Mouse (Mus musculus): ENCODE measurements at regions not wholly inside any gene's neighbourhood (a gene's known extent, or its start where the extent isn't known, plus 50 kb on each side); places are given as distances from the start of the nearest gene placed in this dataset.

DNA sequence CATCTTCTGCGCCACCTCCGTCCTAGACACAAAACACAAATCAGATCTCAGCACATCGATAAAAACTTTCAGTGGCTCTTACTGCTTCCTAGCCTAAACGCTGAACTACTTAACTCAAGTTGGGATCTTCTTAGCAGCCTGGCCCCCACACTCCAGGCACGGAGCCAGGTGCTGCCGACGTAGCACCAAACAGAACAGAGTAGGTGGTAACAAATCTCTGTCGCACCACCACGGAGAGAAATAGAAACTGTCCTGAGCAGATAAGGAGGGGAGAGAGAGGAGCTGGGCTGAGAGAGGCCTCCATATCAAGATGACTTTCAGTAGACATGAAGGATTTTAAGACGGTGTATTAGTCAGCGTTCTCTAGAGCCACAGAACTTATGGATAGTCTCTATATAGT is 360.1 kb upstream of the Trpc7 start:
- no peak for DNase-seq
- no peak overlapping the region for H3K27ac ChIP-seq (ENCODE audit: control insufficient read depth, insufficient read depth, low read length)
- H3K36me3 ChIP-seq (ENCODE audit: control insufficient read depth, insufficient read depth, low read length), result no peaks in the 10 kb centered on the region
- no peak for TF ChIP-seq POLR2A (IDR thresholded peaks at IDR 0.05; ENCODE audit: control insufficient read depth, extremely low read depth, insufficient read depth, low read length, poor library complexity)
- 93% methylated on average over 11 of the region's 11 CpGs for WGBS
- no peaks in the 10 kb centered on the region for H3K27me3 ChIP-seq (ENCODE audit: control insufficient read depth, insufficient read depth, low read length)
- H3K4me1 ChIP-seq (replicated peaks; ENCODE audit: control insufficient read depth, insufficient read depth, low read length), result no peaks in the 10 kb centered on the region
- H3K4me3 ChIP-seq (ENCODE audit: control insufficient read depth, insufficient read depth, low read length), result no peak overlapping the region

DNA sequence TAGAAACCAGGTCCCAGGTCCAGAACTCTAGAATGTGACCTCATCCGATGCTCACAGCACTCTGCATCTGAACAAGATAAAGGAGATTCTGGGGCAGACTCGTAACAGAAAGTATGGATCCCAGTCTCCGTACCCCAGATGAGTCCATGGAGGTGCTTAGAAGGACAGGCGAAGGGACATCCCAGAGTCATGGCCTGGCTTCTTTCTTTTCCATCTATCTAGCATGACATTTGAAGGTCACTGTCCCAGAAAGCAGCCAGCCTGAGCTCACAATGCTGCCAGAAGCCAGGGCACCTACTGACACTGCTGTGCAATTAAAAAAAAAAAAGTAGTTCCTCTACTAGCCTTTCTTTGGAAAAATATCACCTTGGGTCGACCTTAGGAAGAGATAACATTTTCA is 354.1 kb upstream of the Trpc7 start:
- H3K4me1 ChIP-seq (replicated peaks; ENCODE audit: control insufficient read depth, insufficient read depth, low read length), result no peaks in the 10 kb centered on the region
- DNase-seq, result no peak
- H3K36me3 ChIP-seq (ENCODE audit: control insufficient read depth, insufficient read depth, low read length), result no peaks in the 10 kb centered on the region
- no peak for TF ChIP-seq CTCF (IDR thresholded peaks at IDR 0.05; ENCODE audit: borderline replicate concordance, control insufficient read depth, extremely low read depth, insufficient read depth, low read length, poor library complexity)
- WGBS, result 89% methylated on average over 5 of the region's 5 CpGs
- no peak overlapping the region for H3K4me3 ChIP-seq (ENCODE audit: control insufficient read depth, insufficient read depth, low read length)
- H3K27ac ChIP-seq (ENCODE audit: control insufficient read depth, insufficient read depth, low read length), result no peak overlapping the region
- H3K27me3 ChIP-seq (ENCODE audit: control insufficient read depth, insufficient read depth, low read length), result no peaks in the 10 kb centered on the region

DNA sequence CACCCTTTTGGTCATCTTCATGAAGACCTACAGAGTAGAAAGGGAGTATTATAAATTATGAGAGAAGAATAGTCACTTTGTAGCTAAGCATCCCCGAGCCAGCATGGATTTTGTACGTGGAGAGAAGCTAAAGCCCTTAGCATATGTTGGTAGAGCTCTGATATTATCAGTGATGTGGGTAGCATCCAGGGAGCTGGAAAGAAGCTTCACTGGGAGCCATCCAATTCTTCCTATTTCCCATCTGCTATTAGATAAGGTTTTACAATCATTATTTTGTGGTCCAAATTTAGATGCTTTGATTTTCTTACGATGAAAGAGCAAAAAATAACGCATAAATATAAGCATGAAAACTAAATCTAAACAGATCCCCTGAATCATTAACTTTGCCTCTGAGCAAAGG is 353.6 kb upstream of the Trpc7 start:
- TF ChIP-seq POLR2A (IDR thresholded peaks at IDR 0.05; ENCODE audit: control insufficient read depth, extremely low read depth, insufficient read depth, low read length, poor library complexity), result no peak
- no peak for TF ChIP-seq CTCF (IDR thresholded peaks at IDR 0.05; ENCODE audit: borderline replicate concordance, control insufficient read depth, extremely low read depth, insufficient read depth, low read length, poor library complexity)
- Histone ChIP-seq H3K27ac (ENCODE audit: control insufficient read depth, insufficient read depth, low read length) (no peak overlapping the region), H3K27me3 (ENCODE audit: control insufficient read depth, insufficient read depth, low read length) (no peaks in the 10 kb centered on the region), H3K36me3 (ENCODE audit: control insufficient read depth, insufficient read depth, low read length) (no peaks in the 10 kb centered on the region), H3K4me1 (replicated peaks; ENCODE audit: control insufficient read depth, insufficient read depth, low read length) (no peaks in the 10 kb centered on the region), H3K4me3 (ENCODE audit: control insufficient read depth, insufficient read depth, low read length) (no peak overlapping the region)
- DNase-seq, result no peak
- WGBS, result 94% methylated on average over 4 of the region's 4 CpGs

DNA sequence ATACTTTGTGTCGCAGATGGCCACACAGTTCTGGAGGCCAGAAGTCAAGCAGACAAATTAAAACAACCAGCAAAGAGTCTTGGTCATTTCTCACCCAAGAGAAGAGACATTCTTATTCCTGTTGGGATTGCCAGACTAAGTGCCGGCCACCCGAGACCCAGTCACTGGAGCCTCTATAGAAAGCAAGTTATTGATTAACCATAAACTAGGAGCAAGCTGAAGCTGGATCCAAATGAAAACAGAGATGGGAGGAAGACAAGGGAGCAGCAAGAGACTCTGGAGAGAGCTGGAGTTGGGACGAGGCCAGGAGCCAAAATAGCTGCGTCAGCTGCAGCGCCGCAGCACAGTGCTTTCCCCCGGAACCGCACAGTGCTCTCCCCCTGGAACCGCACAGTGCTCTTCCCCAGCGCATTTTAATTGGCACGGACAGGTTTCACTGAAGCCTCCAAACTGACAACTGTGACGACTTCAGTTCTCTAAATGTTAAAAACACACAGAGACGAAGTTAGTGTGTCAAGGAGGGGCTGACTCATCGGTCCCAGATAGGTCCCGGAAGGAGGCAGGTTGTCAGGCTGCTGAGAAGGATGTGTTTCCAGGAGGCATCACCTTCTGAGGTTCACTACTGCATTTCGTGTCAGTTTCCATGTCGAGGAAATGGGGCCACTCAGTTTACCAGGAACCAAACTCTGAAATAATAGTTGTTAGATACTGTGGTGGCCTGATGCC is 350.6 kb upstream of the Trpc7 start:
- TF ChIP-seq CTCF (IDR thresholded peaks at IDR 0.05; ENCODE audit: borderline replicate concordance, control insufficient read depth, extremely low read depth, insufficient read depth, low read length, poor library complexity), result no peak
- no peak for TF ChIP-seq POLR2A (IDR thresholded peaks at IDR 0.05; ENCODE audit: control insufficient read depth, extremely low read depth, insufficient read depth, low read length, poor library complexity)
- Histone ChIP-seq H3K36me3 (ENCODE audit: control insufficient read depth, insufficient read depth, low read length) (no peaks in the 10 kb centered on the region), H3K4me1 (replicated peaks; ENCODE audit: control insufficient read depth, insufficient read depth, low read length) (no peaks in the 10 kb centered on the region), H3K27ac (ENCODE audit: control insufficient read depth, insufficient read depth, low read length) (no peak overlapping the region), H3K4me3 (ENCODE audit: control insufficient read depth, insufficient read depth, low read length) (no peak overlapping the region), H3K27me3 (ENCODE audit: control insufficient read depth, insufficient read depth, low read length) (no peaks in the 10 kb centered on the region)
- no peak for DNase-seq
- WGBS, result 87% methylated on average over 18 of the region's 18 CpGs

DNA sequence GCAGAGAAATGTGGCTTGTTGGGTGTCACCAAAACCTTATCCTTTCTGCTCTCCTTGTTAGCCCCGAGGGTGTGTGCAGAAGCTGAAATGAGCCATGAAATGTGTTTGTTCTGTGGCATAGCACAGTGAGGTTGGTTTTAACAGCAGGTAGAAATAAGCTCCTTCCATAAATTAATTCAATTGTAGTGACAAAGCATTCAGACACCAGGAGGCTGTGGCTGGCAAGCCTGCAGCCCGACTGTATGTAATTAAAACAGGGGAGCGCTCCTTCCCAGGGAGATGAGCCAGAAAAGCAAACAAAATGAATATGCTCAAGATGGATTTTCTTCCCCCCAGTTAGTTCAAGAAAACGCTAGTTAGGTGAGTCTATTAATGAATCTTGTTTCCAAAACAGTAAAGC is 341.1 kb upstream of the Trpc7 start:
- DNase-seq, result no peak
- Histone ChIP-seq H3K27ac (ENCODE audit: control insufficient read depth, insufficient read depth, low read length) (no peak overlapping the region), H3K36me3 (ENCODE audit: control insufficient read depth, insufficient read depth, low read length) (no peaks in the 10 kb centered on the region), H3K4me3 (ENCODE audit: control insufficient read depth, insufficient read depth, low read length) (no peak overlapping the region), H3K27me3 (ENCODE audit: control insufficient read depth, insufficient read depth, low read length) (no peaks in the 10 kb centered on the region), H3K4me1 (replicated peaks; ENCODE audit: control insufficient read depth, insufficient read depth, low read length) (no peaks in the 10 kb centered on the region)
- WGBS, result 73% methylated on average over 4 of the region's 4 CpGs
- TF ChIP-seq CTCF (IDR thresholded peaks at IDR 0.05; ENCODE audit: borderline replicate concordance, control insufficient read depth, extremely low read depth, insufficient read depth, low read length, poor library complexity) (no peak), POLR2A (IDR thresholded peaks at IDR 0.05; ENCODE audit: control insufficient read depth, extremely low read depth, insufficient read depth, low read length, poor library complexity) (no peak)

DNA sequence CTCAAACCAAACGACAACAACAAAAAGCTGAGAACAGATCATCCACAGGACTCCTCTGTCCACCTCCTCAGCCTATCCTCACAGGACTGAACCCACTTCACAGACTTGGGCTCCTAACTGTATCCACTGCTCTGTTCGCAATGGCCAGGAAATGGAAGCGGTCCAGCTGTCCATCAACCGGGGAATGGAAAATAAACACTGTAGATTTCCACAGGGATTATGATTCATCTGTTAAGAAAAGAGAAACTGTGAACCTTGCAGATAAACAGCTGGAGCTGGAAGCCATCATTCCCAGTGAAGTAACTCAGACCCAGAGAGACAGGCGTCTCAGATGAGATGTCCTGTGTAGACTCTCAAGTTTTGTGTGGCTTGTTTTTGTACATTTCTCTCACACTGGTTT is 340.4 kb upstream of the Trpc7 start:
- H3K27ac ChIP-seq (ENCODE audit: control insufficient read depth, insufficient read depth, low read length), result no peak overlapping the region
- 85% methylated on average over 5 of the region's 5 CpGs for WGBS
- no peaks in the 10 kb centered on the region for H3K4me1 ChIP-seq (replicated peaks; ENCODE audit: control insufficient read depth, insufficient read depth, low read length)
- no peaks in the 10 kb centered on the region for H3K36me3 ChIP-seq (ENCODE audit: control insufficient read depth, insufficient read depth, low read length)
- no peak for DNase-seq
- TF ChIP-seq CTCF (IDR thresholded peaks at IDR 0.05; ENCODE audit: borderline replicate concordance, control insufficient read depth, extremely low read depth, insufficient read depth, low read length, poor library complexity) (no peak), POLR2A (IDR thresholded peaks at IDR 0.05; ENCODE audit: control insufficient read depth, extremely low read depth, insufficient read depth, low read length, poor library complexity) (no peak)
- no peak overlapping the region for H3K4me3 ChIP-seq (ENCODE audit: control insufficient read depth, insufficient read depth, low read length)
- H3K27me3 ChIP-seq (ENCODE audit: control insufficient read depth, insufficient read depth, low read length), result no peaks in the 10 kb centered on the region

DNA sequence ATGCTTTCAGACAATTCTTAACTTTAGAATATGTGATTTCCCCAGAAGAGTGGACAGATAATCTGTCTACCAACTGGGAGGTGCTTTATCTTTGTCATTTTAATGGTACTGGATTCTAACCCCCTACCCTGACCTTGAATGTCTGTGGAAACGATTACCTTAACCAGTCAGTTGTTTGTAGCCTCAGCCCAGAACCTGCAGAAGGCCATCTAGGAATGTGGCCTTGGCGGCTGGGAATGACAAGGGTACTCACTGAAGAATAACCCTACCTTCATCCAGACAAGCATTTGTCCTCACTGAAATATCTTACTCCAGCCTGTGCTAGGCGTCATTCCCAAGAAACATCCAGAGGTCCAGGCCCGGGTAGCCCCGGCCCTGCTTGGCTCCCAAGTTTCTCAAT is 337.1 kb upstream of the Trpc7 start:
- no peak for DNase-seq
- Histone ChIP-seq H3K27ac (ENCODE audit: control insufficient read depth, insufficient read depth, low read length) (no peak overlapping the region), H3K36me3 (ENCODE audit: control insufficient read depth, insufficient read depth, low read length) (no peaks in the 10 kb centered on the region), H3K4me1 (replicated peaks; ENCODE audit: control insufficient read depth, insufficient read depth, low read length) (no peaks in the 10 kb centered on the region), H3K4me3 (ENCODE audit: control insufficient read depth, insufficient read depth, low read length) (no peak overlapping the region), H3K27me3 (ENCODE audit: control insufficient read depth, insufficient read depth, low read length) (no peaks in the 10 kb centered on the region)
- 95% methylated on average over 5 of the region's 5 CpGs for WGBS
- TF ChIP-seq POLR2A (IDR thresholded peaks at IDR 0.05; ENCODE audit: control insufficient read depth, extremely low read depth, insufficient read depth, low read length, poor library complexity), result no peak
- TF ChIP-seq CTCF (IDR thresholded peaks at IDR 0.05; ENCODE audit: borderline replicate concordance, control insufficient read depth, extremely low read depth, insufficient read depth, low read length, poor library complexity), result no peak
